Mouse (Mus musculus) macrophage (primary cell): ENCODE measurements around the gene Gm3417. TPM values are rescaled to one million over a fixed set of nuclear protein-coding genes. Genes with fewer than 3 reads are reported as not detected.
"Not testable (repeated sequence)": the region's sequence is repeated elsewhere in the genome, so short reads cannot be mapped to it uniquely, and the experiment has no call there.

Source experiments
- H3K27ac ChIP-seq: fragments of 350-480 bp; formaldehyde crosslinking; 2 replicates; pipeline ENCODE4 v1.9.0; 2021
- H3K36me3 ChIP-seq: fragments of 350-480 bp; formaldehyde crosslinking; 2 replicates; pipeline ENCODE4 v1.9.0; 2021; ENCODE audit errors: inconsistent target
- H3K4me3 ChIP-seq: fragments of 350-480 bp; formaldehyde crosslinking; 2 replicates; pipeline ENCODE4 v1.9.0; 2021; ENCODE audit errors: inconsistent target
- H3K79me2 ChIP-seq: fragments of 350-480 bp; formaldehyde crosslinking; 2 replicates; pipeline ENCODE4 v1.9.0; 2021; ENCODE audit errors: inconsistent target
- WGBS: methylation state at CpG from one replicate; pipeline ENCODE4 v1.1.7; 2026; ENCODE audit warnings: inconsistent platforms; ENCODE audit not compliant: missing documents; 5-methylcytosine and 5-hydroxymethylcytosine counted together
- polyA plus RNA-seq: library from polyadenylated mRNA; stranded (reverse); fragments of 250-400 nt; gene quantifications from 3 replicates; pipeline ENCODE4 v1.2.4, GENCODE M21; 2018; ENCODE audit warnings: inconsistent platforms

Gm3417 gene
- polyA plus RNA-seq, 1 experiment from 2014 or later = not detected

DNA sequence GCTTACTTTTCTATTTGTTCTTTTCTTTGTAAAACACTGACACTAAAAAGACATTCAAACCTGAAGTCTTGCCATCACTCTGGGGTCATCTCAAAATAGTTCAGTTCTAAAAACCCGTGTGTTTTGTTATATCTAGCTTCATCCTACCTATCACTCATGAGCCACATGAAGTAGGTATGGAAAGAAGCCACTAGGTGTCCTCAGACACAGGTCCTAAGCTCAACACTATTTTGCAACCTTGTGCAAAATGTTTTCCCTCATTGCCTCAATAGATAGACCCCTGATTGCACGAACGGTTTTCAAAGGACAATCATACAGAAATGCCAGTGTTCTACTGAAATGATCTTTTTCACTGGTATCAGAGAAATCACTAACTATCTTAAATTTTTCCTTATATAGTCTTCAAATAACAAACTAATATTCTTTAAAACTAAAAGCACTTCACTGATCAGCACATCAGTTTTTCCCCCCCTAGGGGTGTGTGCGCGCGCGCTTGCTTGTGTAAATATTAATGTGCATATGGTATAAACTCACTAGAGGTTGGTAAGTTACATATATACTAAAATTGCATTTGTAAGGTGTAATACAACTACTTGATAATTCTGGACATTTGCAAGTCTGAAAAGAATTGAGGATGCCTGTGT is 750 bp downstream of the Gm3417 start:
- WGBS = no CpG with 5 or more reads among the region's 7 CpGs
- H3K4me3 ChIP-seq, H3K79me2 ChIP-seq, H3K27ac ChIP-seq, H3K36me3 ChIP-seq: not testable (repeated sequence)

- H3K36me3 ChIP-seq, H3K4me3 ChIP-seq, H3K79me2 ChIP-seq, H3K27ac ChIP-seq: not testable (repeated sequence)
- no CpG with 5 or more reads among the region's 6 CpGs for WGBS
Observed at GRCm38 (mm10) chr17:14968373-14968913, 10.1 kb downstream of the Gm3417 start.

DNA sequence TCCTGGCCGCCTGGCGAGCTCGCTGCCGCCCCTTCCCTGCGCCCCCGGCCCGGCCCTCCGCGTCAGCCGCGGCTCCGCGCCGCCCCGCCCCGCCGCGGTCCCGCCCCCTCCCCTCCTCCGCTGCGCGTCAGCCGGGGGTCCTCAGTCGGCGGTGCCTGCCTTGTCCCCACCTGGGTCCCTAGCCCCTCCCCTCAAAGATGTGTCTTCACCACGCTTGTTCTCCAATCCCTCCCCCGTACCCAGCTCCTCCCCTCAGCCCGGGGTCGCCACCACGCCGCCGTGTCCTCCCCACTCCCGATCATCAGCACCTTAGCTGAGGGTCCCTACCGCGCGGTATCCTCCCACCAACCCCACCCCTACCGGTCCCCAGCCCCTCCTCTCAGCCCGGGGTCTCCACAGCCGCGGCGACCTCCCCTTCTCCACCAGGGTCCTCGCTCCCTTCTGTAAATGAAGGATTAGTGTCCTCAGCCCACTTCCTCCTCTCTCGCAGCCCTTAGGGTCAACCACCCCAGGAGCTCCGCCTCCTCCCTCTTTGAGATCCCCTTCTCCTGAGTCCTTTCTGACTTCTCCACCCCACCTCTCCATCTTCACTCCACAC is 16.9 kb downstream of the Gm3417 start:
- H3K4me3 ChIP-seq, H3K27ac ChIP-seq, H3K36me3 ChIP-seq: not testable (repeated sequence)
- H3K79me2 ChIP-seq = peaks cover 40% of the 10 kb centered on the region
- no CpG with 5 or more reads among the region's 44 CpGs for WGBS

- H3K4me3 ChIP-seq = peak within 1 kb of the TSS; percentile 48
- 0% methylated on average over 19 of the region's 100 CpGs for WGBS
- not testable (repeated sequence) for H3K36me3 ChIP-seq, H3K27ac ChIP-seq
- peaks cover 46% of the 10 kb centered on the region for H3K79me2 ChIP-seq
Observed at GRCm38 (mm10) chr17:14960951-14961556, 17.5 kb downstream of the Gm3417 start, which contains the start of gene Phf10. Gene Phf10, minus strand, starts transcription at chr17:14961273.

DNA sequence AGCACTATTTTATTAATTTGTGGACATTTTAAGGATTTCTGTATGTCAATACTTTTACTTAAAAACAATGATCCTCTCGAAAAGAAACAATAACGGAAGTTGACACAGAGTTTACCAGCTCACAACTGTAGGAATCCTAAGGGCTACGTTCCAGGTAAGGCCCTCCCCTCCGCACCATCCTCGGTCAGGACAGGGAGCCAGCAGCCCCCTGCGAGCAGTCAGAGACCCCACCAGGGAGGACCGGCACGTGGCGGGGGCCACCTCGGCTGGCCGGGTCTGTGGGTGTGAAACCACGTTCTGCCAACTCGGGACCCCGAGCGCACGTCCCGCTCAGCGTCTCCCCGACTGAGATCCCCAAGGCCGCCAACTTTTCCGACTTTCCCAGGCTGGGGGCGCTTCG is 18.1 kb downstream of the Gm3417 start:
- Histone ChIP-seq H3K4me3 (peak overlapping the region; percentile 48), H3K27ac (no peak overlapping the region), H3K79me2 (peaks cover 51% of the 10 kb centered on the region), H3K36me3 (no peaks in the 10 kb centered on the region)
- WGBS = 2% methylated on average over 6 of the region's 23 CpGs

GRCm38 (mm10) chr17:14959979-14960378 is 18.6 kb downstream of the Gm3417 start:
- Histone ChIP-seq H3K4me3 (peak overlapping the region; percentile 48), H3K79me2 (peaks cover 56% of the 10 kb centered on the region), H3K27ac (no peak overlapping the region), H3K36me3 (no peaks in the 10 kb centered on the region)
- WGBS = 25% methylated on average over 3 of the region's 3 CpGs

GRCm38 (mm10) chr17:14958686-14959327 is 19.8 kb downstream of the Gm3417 start:
- Histone ChIP-seq H3K36me3 (no peaks in the 10 kb centered on the region; the same call in 1 of the 2 replicates), H3K79me2 (peaks cover 58% of the 10 kb centered on the region), H3K27ac (no peak overlapping the region), H3K4me3 (no peak overlapping the region)
- 53% methylated on average over 5 of the region's 5 CpGs for WGBS

- Histone ChIP-seq H3K4me3 (no peak overlapping the region), H3K36me3 (peaks cover 37% of the 10 kb centered on the region), H3K79me2 (peaks cover 36% of the 10 kb centered on the region), H3K27ac (no peak overlapping the region)
- 82% methylated on average over 8 of the region's 8 CpGs for WGBS
Observed at GRCm38 (mm10) chr17:14953452-14953851, 25.1 kb downstream of the Gm3417 start.

- Histone ChIP-seq H3K27ac (no peak overlapping the region), H3K36me3 (peaks cover 43% of the 10 kb centered on the region), H3K4me3 (no peak overlapping the region), H3K79me2 (peaks cover 26% of the 10 kb centered on the region)
- WGBS = 91% methylated on average over 7 of the region's 7 CpGs
Observed at GRCm38 (mm10) chr17:14949161-14949827, 29.3 kb downstream of the Gm3417 start.

DNA sequence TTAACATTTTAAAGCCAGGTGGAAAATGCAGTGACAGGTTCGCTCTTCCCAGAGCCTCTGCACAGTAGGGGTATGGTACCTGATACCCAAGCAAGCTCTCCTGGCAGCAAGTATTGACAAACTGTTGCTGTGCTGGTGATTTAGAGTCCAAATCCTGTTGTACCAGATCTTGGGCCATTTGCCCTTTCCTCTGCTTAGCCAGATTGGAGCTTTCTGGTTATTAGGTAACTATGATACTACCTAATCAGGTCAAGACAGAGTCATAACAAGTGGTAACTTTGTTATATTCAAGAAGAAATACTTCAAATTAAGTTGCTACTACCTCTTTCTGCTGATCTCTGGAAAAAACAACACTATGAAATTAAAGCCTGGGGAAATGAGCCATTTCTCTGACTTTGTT is 34.0 kb downstream of the Gm3417 start:
- Histone ChIP-seq H3K36me3 (peaks cover 11% of the 10 kb centered on the region; the same call in 1 of the 2 replicates), H3K79me2 (peaks cover 38% of the 10 kb centered on the region), H3K4me3 (no peak overlapping the region), H3K27ac (no peak overlapping the region)
- WGBS = 100% methylated on average over 1 of the region's 1 CpGs

- H3K4me3 ChIP-seq = peak overlapping the region; percentile 99
- WGBS = 16% methylated on average over 16 of the region's 16 CpGs
- peaks cover 38% of the 10 kb centered on the region for H3K79me2 ChIP-seq
- H3K36me3 ChIP-seq = 0 out of 2 replicates have a peak, but pooled peaks cover 6% of the 10 kb centered on the region
- peak overlapping the region; percentile 67 for H3K27ac ChIP-seq
Observed at GRCm38 (mm10) chr17:14943729-14944059, 34.9 kb downstream of the Gm3417 start.

- peaks cover 38% of the 10 kb centered on the region for H3K79me2 ChIP-seq
- peak within 1 kb of the TSS; percentile 99 for H3K4me3 ChIP-seq
- under 1% methylated on average over 50 of the region's 54 CpGs for WGBS
- H3K36me3 ChIP-seq = 0 out of 2 replicates have a peak, but pooled peaks cover 6% of the 10 kb centered on the region
- H3K27ac ChIP-seq = peak within 1 kb of the TSS; percentile 67
Observed at GRCm38 (mm10) chr17:14943009-14943728, 35.4 kb downstream of the Gm3417 start, which contains the start of the genes Wdr27 and 1600012H06Rik. Gene Wdr27, minus strand, starts transcription at chr17:14943158. Gene 1600012H06Rik, plus strand, starts transcription at chr17:14943184.

GRCm38 (mm10) chr17:14942181-14942580 is 36.4 kb downstream of the Gm3417 start:
- H3K27ac ChIP-seq, H3K36me3 ChIP-seq: not testable (repeated sequence)
- 68% methylated on average over 6 of the region's 6 CpGs for WGBS
- H3K79me2 ChIP-seq = peaks cover 38% of the 10 kb centered on the region
- peak overlapping the region; percentile 99 for H3K4me3 ChIP-seq
